Mouse (Mus musculus) hindbrain, embryonic 14.5 days (tissue): ENCODE data around the gene Stk40. TPM values are rescaled to one million over a fixed set of nuclear protein-coding genes. Genes with fewer than 3 reads are reported as not detected.

ENCODE experiments used
- ATAC-seq: fragments of 200-750 bp; cut with Nextera tagmentation; 2 replicates; pipeline ENCODE4 v1.8.0; 2017; ENCODE audit warnings: moderate number of reproducible peaks, mild to moderate bottlenecking, moderate TSS enrichment, moderate library complexity; ENCODE audit not compliant: low FRiP score
- DNase-seq: peaks from one replicate; pipeline ENCODE4 v3.0.0-alpha.2; 2015; ENCODE audit warnings: low spot score
- H3K27ac ChIP-seq: fragments of 300-500 bp; sonication (generic); 2 replicates; pipeline ENCODE4 v1.5.1; 2014; ENCODE audit warnings: mild to moderate bottlenecking, moderate library complexity
- H3K27me3 ChIP-seq: fragments of 300-500 bp; sonication (generic); 2 replicates; pipeline ENCODE4 v1.6.1; 2014; ENCODE audit warnings: mild to moderate bottlenecking, low read length, mixed read lengths; ENCODE audit not compliant: control insufficient read depth, insufficient read depth
- H3K36me3 ChIP-seq: fragments of 300-500 bp; sonication (generic); replicated peaks from 2 replicates; pipeline ENCODE4 v1.6.1; 2014; ENCODE audit not compliant: control insufficient read depth, insufficient read depth
- H3K4me1 ChIP-seq: fragments of 300-500 bp; sonication (generic); replicated peaks from 2 replicates; pipeline ENCODE4 v1.6.1; 2014; ENCODE audit warnings: antibody characterized with exemption, low read length, mixed read lengths; ENCODE audit not compliant: control insufficient read depth, insufficient read depth
- H3K4me2 ChIP-seq: fragments of 300-500 bp; sonication (generic); replicated peaks from 2 replicates; pipeline ENCODE4 v1.6.1; 2014; ENCODE audit warnings: mild to moderate bottlenecking, moderate library complexity
- H3K4me3 ChIP-seq: fragments of 300-500 bp; sonication (generic); replicated peaks from 2 replicates; pipeline ENCODE4 v1.5.1; 2014; ENCODE audit warnings: mild to moderate bottlenecking, low read length
- H3K9ac ChIP-seq: fragments of 300-500 bp; sonication (generic); 2 replicates; pipeline ENCODE4 v1.6.1; 2014
- H3K9me3 ChIP-seq: fragments of 300-500 bp; sonication (generic); 2 replicates; pipeline ENCODE4 v1.6.1; 2016; ENCODE audit warnings: low read length; ENCODE audit not compliant: control insufficient read depth
- WGBS: fragments of 180-500 bp; shearing (Covaris S2); extraction: QIAGEN DNeasy Blood & Tissue Kit; methylation state at CpG from one replicate; pipeline ENCODE4 v1.1.7; 2014; 5-methylcytosine and 5-hydroxymethylcytosine counted together
- polyA plus RNA-seq: library from polyadenylated mRNA; unstranded; fragments of >200 nt; fragmentation: Nextera tagmentation; extraction: Ambion mirVana; gene quantifications from 2 replicates; pipeline ENCODE4 v1.2.1, GENCODE M21; 2014

The Stk40 gene
- polyA plus RNA-seq, 1 experiment from 2014 or later = 25.2 TPM

- ATAC-seq (no peak), DNase-seq (no peak)
- Histone ChIP-seq H3K4me2 (no peak overlapping the region), H3K9me3 (peaks cover 1% of the 10 kb centered on the region; the same call in 1 of the 2 replicates), H3K27me3 (no peaks in the 10 kb centered on the region), H3K27ac (no peak overlapping the region), H3K4me3 (no peak overlapping the region), H3K36me3 (0 out of 2 replicates have a peak, but pooled peaks cover 2% of the 10 kb centered on the region), H3K9ac (no peak overlapping the region), H3K4me1 (peaks cover 20% of the 10 kb centered on the region)
- WGBS = 77% methylated on average over 6 of the region's 6 CpGs
These were observed 12.2 kb downstream of the Stk40 start for GRCm38 (mm10) chr4:126115871-126116521.

DNA sequence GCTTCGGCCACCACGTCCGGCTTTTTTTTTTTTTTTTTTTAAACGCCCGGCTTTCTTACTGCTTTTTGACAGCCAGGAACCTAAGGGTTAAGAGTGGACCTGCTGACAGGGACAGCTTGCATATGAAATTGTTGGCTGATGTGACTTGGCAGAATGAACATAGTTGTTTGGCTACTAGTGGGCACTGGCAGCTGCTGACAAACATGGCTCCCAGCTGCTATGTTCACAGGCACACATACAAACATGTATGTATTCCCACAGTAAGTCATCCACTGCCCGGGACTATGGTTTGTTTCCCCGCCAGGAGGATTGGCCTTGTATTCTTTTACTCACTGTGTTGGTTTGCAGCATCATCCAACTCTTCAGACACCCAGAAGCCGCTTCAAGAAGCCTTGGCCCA, 13.4 kb downstream of the Stk40 start:
- peaks cover 15% of the 10 kb centered on the region; the same call in 1 of the 2 replicates for H3K4me1 ChIP-seq
- peaks cover 11% of the 10 kb centered on the region; the same call in 1 of the 2 replicates for H3K9me3 ChIP-seq
- no peak for ATAC-seq
- no peak overlapping the region for H3K4me2 ChIP-seq
- H3K27ac ChIP-seq = no peak overlapping the region; the same call in 1 of the 2 replicates
- no peaks in the 10 kb centered on the region for H3K27me3 ChIP-seq
- no peak for DNase-seq
- no peak overlapping the region for H3K9ac ChIP-seq
- H3K4me3 ChIP-seq = no peak overlapping the region
- peaks cover 6% of the 10 kb centered on the region; the same call in 1 of the 2 replicates for H3K36me3 ChIP-seq
- WGBS = 85% methylated on average over 8 of the region's 8 CpGs

DNA sequence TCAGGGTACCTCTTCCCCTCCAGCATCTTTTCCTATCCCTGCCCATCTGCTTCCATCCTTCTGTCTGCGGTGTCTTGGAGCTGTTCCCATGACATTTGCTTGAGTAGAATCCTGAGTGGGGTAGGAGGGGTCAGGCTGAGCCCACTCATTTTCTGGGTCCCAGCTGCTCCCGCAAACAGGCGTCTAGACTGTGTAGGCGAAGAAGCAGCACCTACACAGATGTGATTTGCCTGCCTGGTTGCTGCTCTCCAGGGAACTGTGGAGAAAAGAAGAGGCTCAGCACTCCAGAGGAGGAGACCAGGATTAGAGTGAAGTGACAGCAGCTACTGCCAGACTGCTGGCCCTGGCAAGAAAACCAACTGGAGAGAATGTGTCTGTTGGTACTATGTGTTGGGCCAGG, 14.9 kb downstream of the Stk40 start:
- H3K4me3 ChIP-seq = no peak overlapping the region
- DNase-seq = no peak
- 67% methylated on average over 4 of the region's 4 CpGs for WGBS

GRCm38 (mm10) chr4:126119051-126119450, 15.3 kb downstream of the Stk40 start:
- Histone ChIP-seq H3K9me3 (peaks cover 11% of the 10 kb centered on the region; the same call in 1 of the 2 replicates), H3K27ac (no peak overlapping the region), H3K36me3 (peaks cover 10% of the 10 kb centered on the region), H3K4me2 (no peak overlapping the region), H3K27me3 (no peaks in the 10 kb centered on the region), H3K4me1 (peaks cover 10% of the 10 kb centered on the region; the same call in 1 of the 2 replicates), H3K4me3 (no peak overlapping the region), H3K9ac (no peak overlapping the region)
- 79% methylated on average over 1 of the region's 1 CpGs for WGBS
- no peak for ATAC-seq
- DNase-seq = no peak

More for the DNA sequence above, 14.9 kb downstream of the Stk40 start:
- no peaks in the 10 kb centered on the region for H3K27me3 ChIP-seq
- ATAC-seq = no peak
- H3K36me3 ChIP-seq = peaks cover 6% of the 10 kb centered on the region
- no peak overlapping the region for H3K4me2 ChIP-seq
- H3K9ac ChIP-seq = no peak overlapping the region
- peaks cover 11% of the 10 kb centered on the region; the same call in 1 of the 2 replicates for H3K9me3 ChIP-seq
- H3K27ac ChIP-seq = no peak overlapping the region
- H3K4me1 ChIP-seq = peaks cover 10% of the 10 kb centered on the region; the same call in 1 of the 2 replicates

DNA sequence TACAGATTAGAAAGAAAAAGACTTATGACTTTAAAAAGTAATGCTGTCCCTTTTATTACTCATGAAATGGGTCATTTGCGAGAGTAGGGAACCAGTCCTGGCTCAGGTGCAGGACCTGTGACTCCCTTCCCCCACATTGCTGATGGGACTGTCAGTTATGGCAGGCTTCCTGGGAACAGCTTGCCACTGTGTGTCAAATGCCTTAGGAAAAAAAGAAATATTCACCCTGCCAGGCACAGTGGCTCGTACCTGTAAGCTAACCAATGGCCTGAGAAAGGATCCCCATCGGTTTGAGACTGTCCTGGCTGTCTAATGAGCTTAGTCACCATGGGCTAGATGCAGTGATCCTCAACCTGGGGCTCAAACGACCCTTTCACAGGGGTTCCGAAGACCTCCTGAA, 16.3 kb downstream of the Stk40 start:
- no peaks in the 10 kb centered on the region for H3K27me3 ChIP-seq
- peaks cover 10% of the 10 kb centered on the region; the same call in 1 of the 2 replicates for H3K4me1 ChIP-seq
- ATAC-seq (no peak), DNase-seq (no peak)
- no peak overlapping the region for H3K4me3 ChIP-seq
- H3K9me3 ChIP-seq = peaks cover 11% of the 10 kb centered on the region; the same call in 1 of the 2 replicates
- H3K27ac ChIP-seq = no peak overlapping the region
- no peak overlapping the region for H3K9ac ChIP-seq
- H3K4me2 ChIP-seq = no peak overlapping the region
- 83% methylated on average over 5 of the region's 5 CpGs for whole genome bisulfite sequencing
- peaks cover 20% of the 10 kb centered on the region for H3K36me3 ChIP-seq

DNA sequence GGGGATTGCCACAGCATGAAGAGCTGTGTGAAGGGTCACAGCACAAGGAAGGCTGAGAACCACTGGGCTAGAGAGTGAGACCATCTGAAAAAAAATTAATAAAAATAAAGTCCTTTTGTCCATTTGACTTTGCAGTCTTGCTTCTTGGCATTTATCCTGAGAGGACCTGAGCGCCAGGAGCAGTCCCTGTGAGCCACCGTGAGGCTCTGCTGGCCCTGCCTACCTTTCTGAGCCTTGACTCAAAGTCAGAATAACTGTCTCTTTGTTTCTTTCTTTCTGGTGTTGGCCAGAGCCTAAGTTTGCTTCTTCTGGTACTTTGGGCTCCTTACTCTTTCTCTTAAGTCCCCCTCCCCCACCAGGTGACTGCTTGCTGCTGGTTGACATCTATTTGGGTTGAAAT, 16.7 kb downstream of the Stk40 start:
- no peak for ATAC-seq
- H3K27me3 ChIP-seq = no peaks in the 10 kb centered on the region
- H3K27ac ChIP-seq = no peak overlapping the region
- peaks cover 11% of the 10 kb centered on the region; the same call in 1 of the 2 replicates for H3K9me3 ChIP-seq
- DNase-seq = no peak
- H3K4me3 ChIP-seq = no peak overlapping the region
- peaks cover 7% of the 10 kb centered on the region; the same call in 1 of the 2 replicates for H3K4me1 ChIP-seq
- H3K36me3 ChIP-seq = peaks cover 25% of the 10 kb centered on the region
- H3K4me2 ChIP-seq = no peak overlapping the region
- no peak overlapping the region for H3K9ac ChIP-seq
- 97% methylated on average over 2 of the region's 2 CpGs for WGBS

DNA sequence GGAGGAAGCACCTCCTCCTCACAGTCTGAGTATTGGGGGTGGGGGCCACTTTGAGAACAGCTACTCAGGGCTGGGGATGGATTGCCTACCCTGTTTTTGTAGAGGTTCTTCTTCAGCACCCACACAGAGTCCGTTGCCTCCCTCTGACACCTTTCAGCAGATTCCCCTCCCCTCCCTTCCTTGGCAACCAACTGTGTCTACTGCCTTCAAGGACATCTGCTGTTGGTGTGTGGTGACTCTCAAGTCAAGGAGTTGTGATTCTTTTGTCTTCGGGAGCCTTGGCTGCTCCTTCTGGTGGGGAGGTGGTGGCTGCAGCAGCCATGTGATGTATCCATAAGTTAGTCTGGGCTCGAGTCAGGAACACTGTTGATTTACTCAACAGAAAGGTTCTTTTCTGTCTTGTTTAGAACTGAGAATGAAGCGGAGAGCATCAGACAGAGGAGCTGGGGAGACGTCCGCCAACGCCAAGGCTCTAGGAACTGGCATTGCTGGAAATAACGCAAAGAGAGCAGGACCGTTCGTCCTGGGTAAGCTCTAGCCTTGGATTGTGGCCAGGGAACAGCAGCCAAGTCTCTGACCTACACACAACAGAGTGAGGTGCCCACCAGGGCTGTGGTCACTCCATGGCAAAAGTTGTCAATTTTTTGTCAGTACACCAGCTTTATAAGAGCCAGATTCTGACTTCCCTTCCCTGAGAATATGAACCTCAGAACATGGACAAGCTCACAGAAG, 19.7 kb downstream of the Stk40 start:
- peaks cover 53% of the 10 kb centered on the region for H3K36me3 ChIP-seq
- H3K4me2 ChIP-seq = no peak overlapping the region
- ATAC-seq (no peak), DNase-seq (no peak)
- 80% methylated on average over 10 of the region's 10 CpGs for WGBS
- H3K27me3 ChIP-seq = no peaks in the 10 kb centered on the region
- no peak overlapping the region for H3K27ac ChIP-seq
- H3K4me3 ChIP-seq = no peak overlapping the region
- peaks cover 11% of the 10 kb centered on the region; the same call in 1 of the 2 replicates for H3K9me3 ChIP-seq
- H3K9ac ChIP-seq = no peak overlapping the region
- H3K4me1 ChIP-seq = 0 out of 2 replicates have a peak, but pooled peaks cover 2% of the 10 kb centered on the region

GRCm38 (mm10) chr4:126130502-126130901, 26.7 kb downstream of the Stk40 start:
- H3K9ac ChIP-seq = no peak overlapping the region
- DNase-seq (no peak), ATAC-seq (no peak)
- H3K27me3 ChIP-seq = no peaks in the 10 kb centered on the region
- H3K27ac ChIP-seq = peak overlapping the region; percentile 57; the same call in 1 of the 2 replicates
- no peaks in the 10 kb centered on the region for H3K9me3 ChIP-seq
- WGBS = 84% methylated on average over 11 of the region's 11 CpGs
- H3K4me2 ChIP-seq = no peak overlapping the region
- H3K4me1 ChIP-seq = peaks cover 11% of the 10 kb centered on the region; the same call in 1 of the 2 replicates
- peaks cover 77% of the 10 kb centered on the region for H3K36me3 ChIP-seq
- H3K4me3 ChIP-seq = no peak overlapping the region
